Mouse (Mus musculus): ENCODE measurements around the gene Pip4k2c.

DNA sequence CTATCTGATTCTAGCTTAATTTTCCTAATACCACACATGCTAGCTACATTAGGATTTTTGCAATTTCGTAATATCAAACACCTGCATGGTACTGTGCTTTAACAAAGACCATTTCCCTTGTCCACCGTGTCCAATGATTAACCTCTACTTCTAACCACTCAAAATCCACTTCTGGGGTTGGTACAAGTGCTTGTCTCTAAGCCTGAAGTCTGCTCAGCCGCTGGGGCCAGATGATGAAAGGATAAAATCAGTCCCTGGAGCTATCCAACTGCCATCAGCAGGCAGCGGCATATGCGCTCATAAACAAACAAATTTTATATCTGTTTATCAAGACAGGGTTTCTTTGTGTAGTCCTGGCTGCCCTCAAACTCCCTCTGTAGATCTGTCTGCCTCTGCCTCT is 6.8 kb downstream of the Pip4k2c start:
- TF ChIP-seq CTCF (IDR thresholded peaks at IDR 0.05; ENCODE audit: low read depth, low read length) (no peak), POLR2AphosphoS5 (IDR thresholded peaks at IDR 0.05; ENCODE audit: insufficient replicate concordance, low read depth, low read length) (no peak), GATA1 (IDR thresholded peaks at IDR 0.05; ENCODE audit: borderline replicate concordance, low read length) (no peak), GATA2 (IDR thresholded peaks at IDR 0.05; ENCODE audit: borderline replicate concordance, low read depth, low read length) (no peak), TAL1 (conservative IDR thresholded peaks at IDR 0.05; ENCODE audit: low read depth, low read length) (no peak)

Measured in G1E (cell line).